ENCODE assay signal across 9 mouse cellular contexts in the genomic region with DNA sequence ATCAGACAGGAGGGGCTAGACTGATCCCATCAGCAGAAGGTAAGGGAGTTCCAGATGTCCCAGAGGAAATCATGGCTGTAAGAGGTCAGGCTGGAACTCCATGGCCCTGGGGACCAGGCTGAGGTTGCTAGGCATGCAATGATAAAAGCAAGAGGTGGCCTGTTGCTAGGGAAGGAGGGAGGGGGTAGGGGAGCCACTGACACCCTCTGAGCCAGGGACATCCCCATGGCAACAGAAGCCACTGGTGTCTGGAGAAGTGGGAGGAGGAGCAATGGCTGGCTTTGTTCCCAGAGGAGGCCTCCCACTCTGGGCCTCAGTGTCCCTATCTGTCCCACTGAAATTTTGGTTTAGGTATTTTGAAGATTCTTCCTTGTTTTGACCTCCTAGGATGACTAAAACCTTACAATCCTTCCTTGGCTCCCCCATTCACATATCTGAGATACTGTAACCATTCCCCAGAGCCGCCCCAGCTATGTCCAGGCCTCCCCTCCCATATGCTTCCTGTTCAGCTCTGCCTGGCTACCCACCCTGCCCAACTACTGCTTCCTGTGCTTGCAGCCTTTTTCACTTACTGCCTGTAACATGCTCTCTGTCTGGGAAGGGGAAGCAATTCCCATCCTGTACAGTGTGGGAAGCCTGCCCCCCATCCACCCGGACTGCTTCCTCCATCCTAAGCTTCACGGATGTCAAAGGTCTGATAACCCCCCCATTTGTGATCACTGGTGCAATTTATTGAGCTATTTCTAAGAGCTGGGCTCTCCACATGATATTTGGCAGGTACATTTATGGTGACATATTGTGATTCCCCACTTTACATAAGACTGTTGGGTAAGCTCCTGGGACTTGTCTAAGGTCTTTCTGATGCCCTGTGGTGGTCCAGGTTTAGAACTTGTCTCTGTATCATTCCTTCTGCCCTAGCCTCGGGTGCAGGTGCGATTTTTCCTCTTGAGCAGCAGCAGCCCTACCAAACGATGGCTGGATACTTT. TPM values are rescaled to one million over a fixed set of nuclear protein-coding genes. Genes with fewer than 3 reads are reported as not detected.
A peak's percentile ranks its signal among the peaks of the same experiment; 100 is the strongest.
DNase-seq lines count a peak whose midpoint lies in the region; ATAC-seq and TF ChIP-seq lines count a peak whose summit lies in the region.
"Had no signal": no experiment of that assay in that cellular context is flagged by ENCODE, and none has a peak within 500 bp of the region (broad histone marks: within the 10 kb centered on the region; RNA-seq: fewer than 3 reads in every experiment).

No protein-coding gene starts in this region.

- intact Hi-C loops in left cerebral cortex, adult 2 months (cut with DNase I): no loop called here

- no peaks in the 10 kb centered on the region for H3K36me3 ChIP-seq in forebrain, postnatal 0 days (ENCODE audit: insufficient read depth)
- H3K36me3 ChIP-seq in hindbrain, embryonic 14.5 days (replicated peaks; ENCODE audit: control insufficient read depth, insufficient read depth): no peaks in the 10 kb centered on the region
- no peaks in the 10 kb centered on the region for H3K36me3 ChIP-seq in midbrain, embryonic 10.5 days

- peak; percentile 74 for ATAC-seq in forebrain, postnatal 0 days
- peak; percentile 79 for ATAC-seq in hindbrain, embryonic 14.5 days (ENCODE audit: low FRiP score)
- ATAC-seq: Patski had no signal

- TF ChIP-seq CTCF in left cerebral cortex, adult 2 months (IDR thresholded peaks at IDR 0.05): no peak
- TF ChIP-seq CTCF in forebrain, postnatal 0 days (IDR thresholded peaks at IDR 0.05; ENCODE audit: low read depth): no peak

- peak overlapping the region; percentile 56 for H3K27ac ChIP-seq in left cerebral cortex, adult 2 months
- peak overlapping the region; percentile 40; the same call in 1 of the 2 replicates for H3K27ac ChIP-seq in brown adipose tissue, adult 24 weeks (replicated peaks; ENCODE audit: low read depth, low read length)
- no peak overlapping the region for H3K27ac ChIP-seq in forebrain, postnatal 0 days (ENCODE audit: low read depth, low read length)
- H3K27ac ChIP-seq in hindbrain, embryonic 14.5 days: no peak overlapping the region
- peak overlapping the region; percentile 80 for H3K27ac ChIP-seq in midbrain, embryonic 10.5 days (replicated peaks)

- no peak overlapping the region for H3K4me2 ChIP-seq in forebrain, postnatal 0 days (ENCODE audit: low read depth)
- H3K4me2 ChIP-seq in hindbrain, embryonic 14.5 days (replicated peaks): no peak overlapping the region

- H3K27me3 ChIP-seq in forebrain, postnatal 0 days (ENCODE audit: insufficient read depth, low read length): peaks cover 4% of the 10 kb centered on the region; the same call in 1 of the 2 replicates
- H3K27me3 ChIP-seq in hindbrain, embryonic 14.5 days (ENCODE audit: control insufficient read depth, insufficient read depth, low read length): peaks cover 86% of the 10 kb centered on the region
- H3K27me3 ChIP-seq in midbrain, embryonic 10.5 days (ENCODE audit: low read depth, poor library complexity, severe bottlenecking): peaks cover 98% of the 10 kb centered on the region

- H3K9ac ChIP-seq in forebrain, postnatal 0 days: no peak overlapping the region
- no peak overlapping the region for H3K9ac ChIP-seq in hindbrain, embryonic 14.5 days

- peaks cover 13% of the 10 kb centered on the region for H3K4me1 ChIP-seq in brown adipose tissue, adult 24 weeks (ENCODE audit: control insufficient read depth, insufficient read depth, insufficient read length, low read length)
- no peaks in the 10 kb centered on the region for H3K4me1 ChIP-seq in forebrain, postnatal 0 days (ENCODE audit: insufficient read depth)
- peaks cover 8% of the 10 kb centered on the region; the same call in 1 of the 2 replicates for H3K4me1 ChIP-seq in hindbrain, embryonic 14.5 days (replicated peaks; ENCODE audit: control insufficient read depth, insufficient read depth, low read length)
- H3K4me1 ChIP-seq in midbrain, embryonic 10.5 days: peaks cover 24% of the 10 kb centered on the region

- whole genome bisulfite sequencing in forebrain, postnatal 0 days: 72% methylated on average over 6 of the region's 6 CpGs
- WGBS in hindbrain, embryonic 14.5 days: 65% methylated on average over 6 of the region's 6 CpGs
- whole genome bisulfite sequencing in midbrain, embryonic 10.5 days: 70% methylated on average over 6 of the region's 6 CpGs

- peak in 1 of 2 experiments; percentile 30 for DNase-seq in left cerebral cortex, adult 2 months (ENCODE audit: extremely low spot score in 1 of 2, low spot score in 2 of 2)
- DNase-seq in left cerebral cortex, adult 9 months (ENCODE audit: low spot score in 2 of 2): no peak
- DNase-seq in forebrain, postnatal 0 days: no peak
- no peak for DNase-seq in hindbrain, embryonic 14.5 days (ENCODE audit: low spot score)
- peak; percentile 62 for DNase-seq in midbrain, embryonic 10.5 days (ENCODE audit: low spot score)
- no peak for DNase-seq in spleen, adult 18-20 months
- DNase-seq in spleen, adult 12 weeks (ENCODE audit: low spot score): no peak

- H3K4me3 ChIP-seq in left cerebral cortex, adult 2 months: no peak overlapping the region
- H3K4me3 ChIP-seq in brown adipose tissue, adult 24 weeks (ENCODE audit: insufficient read depth, low read depth, low read length): no peak overlapping the region
- no peak overlapping the region for H3K4me3 ChIP-seq in forebrain, postnatal 0 days (ENCODE audit: low read depth, low read length)
- H3K4me3 ChIP-seq in hindbrain, embryonic 14.5 days (replicated peaks; ENCODE audit: low read length): no peak overlapping the region
- no peak overlapping the region for H3K4me3 ChIP-seq in midbrain, embryonic 10.5 days

- H3K9me3 ChIP-seq in forebrain, postnatal 0 days (ENCODE audit: low read length): no peaks in the 10 kb centered on the region
- H3K9me3 ChIP-seq in hindbrain, embryonic 14.5 days (ENCODE audit: control insufficient read depth, low read length): no peaks in the 10 kb centered on the region
- H3K9me3 ChIP-seq in midbrain, embryonic 10.5 days (replicated peaks): no peaks in the 10 kb centered on the region

RNA-seq across cellular contexts. Expression of gene Iqsec2, which starts 27.3 kb away (rescaled TPM):
- 100 to 1,000 TPM; 152 to 155 TPM for total RNA-seq in left cerebral cortex, adult 2 months (2021)
- 36.4 and 55.1 TPM in 2 replicates for polyA plus RNA-seq in brown adipose tissue, adult 24 weeks (2012; ENCODE audit: insufficient read depth, insufficient read length, missing spikeins)
- total RNA-seq in forebrain, postnatal 0 days (2014; rRNA removed): 15.9 and 23.2 TPM in 2 replicates
- polyA plus RNA-seq in forebrain, postnatal 0 days (2015; fragmentation: Nextera tagmentation; extraction: Ambion mirVana): 6.8 and 7.5 TPM in 2 replicates
- 8.4 and 9.5 TPM in 2 replicates for polyA plus RNA-seq in hindbrain, embryonic 14.5 days (2014; fragmentation: Nextera tagmentation; extraction: Ambion mirVana)
- polyA plus RNA-seq in midbrain, embryonic 10.5 days (2016; fragmentation: Nextera tagmentation; extraction: Ambion mirVana): 1.00 and 1.4 TPM in 2 replicates

Comparison
In these comparisons a context has a peak if more than half of its experiments do, and no peak if none do; other contexts are left out.
1. H3K27ac ChIP-seq: peak in left cerebral cortex, adult 2 months (single experiment), brown adipose tissue, adult 24 weeks (single experiment) and midbrain, embryonic 10.5 days (single experiment); none in forebrain, postnatal 0 days (single experiment) and hindbrain, embryonic 14.5 days (single experiment).